Mouse (Mus musculus): ENCODE data around the gene Wdr20. TPM values are rescaled to one million over a fixed set of nuclear protein-coding genes. Genes with fewer than 3 reads are reported as not detected.

Gene Wdr20
- total and polyA plus RNA-seq, 2 experiments from 2014 or later = 16.2 to 38.7 TPM

GRCm38 (mm10) chr12:110835182-110835581 is 97.4 kb downstream of the Wdr20 start:
- H3K9me3 ChIP-seq (ENCODE audit: low read length) = no peaks in the 10 kb centered on the region
- no peaks in the 10 kb centered on the region for H3K27me3 ChIP-seq (ENCODE audit: insufficient read depth, low read length)
- no peak overlapping the region for H3K27ac ChIP-seq (ENCODE audit: low read depth, low read length)
- 0 out of 2 replicates have a peak, but pooled peaks cover 3% of the 10 kb centered on the region for H3K4me1 ChIP-seq (ENCODE audit: insufficient read depth, low read length)
- H3K9ac ChIP-seq (replicated peaks; ENCODE audit: low read length, poor library complexity, severe bottlenecking) = no peak overlapping the region
- WGBS = 95% methylated on average over 3 of the region's 3 CpGs
- TF ChIP-seq CTCF (IDR thresholded peaks at IDR 0.05) = no peak
- no peaks in the 10 kb centered on the region for H3K36me3 ChIP-seq (ENCODE audit: insufficient read depth, low read length)
- DNase-seq (ENCODE audit: low spot score) (no peak), ATAC-seq (ENCODE audit: low FRiP score) (no peak)
- no peak overlapping the region for H3K4me2 ChIP-seq (ENCODE audit: low read depth, low read length, poor library complexity, severe bottlenecking)
- H3K4me3 ChIP-seq (ENCODE audit: low read depth, low read length) = no peak overlapping the region

GRCm38 (mm10) chr12:110836729-110837128 is 99.0 kb downstream of the Wdr20 start:
- TF ChIP-seq CTCF (IDR thresholded peaks at IDR 0.05) = no peak
- H3K4me2 ChIP-seq (ENCODE audit: low read depth, low read length, poor library complexity, severe bottlenecking) = no peak overlapping the region
- H3K4me1 ChIP-seq (ENCODE audit: insufficient read depth, low read length) = 0 out of 2 replicates have a peak, but pooled peaks cover 3% of the 10 kb centered on the region
- H3K9ac ChIP-seq (replicated peaks; ENCODE audit: low read length, poor library complexity, severe bottlenecking) = no peak overlapping the region
- H3K9me3 ChIP-seq (ENCODE audit: low read length) = no peaks in the 10 kb centered on the region
- no peak overlapping the region for H3K4me3 ChIP-seq (ENCODE audit: low read depth, low read length)
- H3K27ac ChIP-seq (ENCODE audit: low read depth, low read length) = 0 out of 2 replicates have a peak overlapping the region, but pooled peaks have one; percentile 51
- WGBS = 43% methylated on average over 6 of the region's 6 CpGs
- DNase-seq (ENCODE audit: low spot score) (no peak), ATAC-seq (ENCODE audit: low FRiP score) (no peak)
- no peaks in the 10 kb centered on the region for H3K36me3 ChIP-seq (ENCODE audit: insufficient read depth, low read length)
- H3K27me3 ChIP-seq (ENCODE audit: insufficient read depth, low read length) = no peaks in the 10 kb centered on the region

- ATAC-seq (ENCODE audit: low FRiP score) (no peak), DNase-seq (ENCODE audit: low spot score) (peak; percentile 5)
- Histone ChIP-seq H3K4me1 (ENCODE audit: insufficient read depth, low read length) (0 out of 2 replicates have a peak, but pooled peaks cover 3% of the 10 kb centered on the region), H3K27ac (ENCODE audit: low read depth, low read length) (0 out of 2 replicates have a peak overlapping the region, but pooled peaks have one; percentile 51), H3K27me3 (ENCODE audit: insufficient read depth, low read length) (no peaks in the 10 kb centered on the region), H3K4me3 (ENCODE audit: low read depth, low read length) (no peak overlapping the region), H3K36me3 (ENCODE audit: insufficient read depth, low read length) (no peaks in the 10 kb centered on the region), H3K9me3 (ENCODE audit: low read length) (no peaks in the 10 kb centered on the region), H3K4me2 (ENCODE audit: low read depth, low read length, poor library complexity, severe bottlenecking) (no peak overlapping the region), H3K9ac (replicated peaks; ENCODE audit: low read length, poor library complexity, severe bottlenecking) (no peak overlapping the region)
- TF ChIP-seq CTCF (IDR thresholded peaks at IDR 0.05) = no peak
- WGBS = 38% methylated on average over 5 of the region's 5 CpGs
Measured at GRCm38 (mm10) chr12:110837192-110837841, 99.6 kb downstream of the Wdr20 start.

GRCm38 (mm10) chr12:110837850-110838249 is 100.1 kb downstream of the Wdr20 start:
- H3K4me3 ChIP-seq (ENCODE audit: low read depth, low read length) = no peak overlapping the region
- no peaks in the 10 kb centered on the region for H3K27me3 ChIP-seq (ENCODE audit: insufficient read depth, low read length)
- DNase-seq (ENCODE audit: low spot score) (no peak), ATAC-seq (ENCODE audit: low FRiP score) (no peak)
- H3K9me3 ChIP-seq (ENCODE audit: low read length) = no peaks in the 10 kb centered on the region
- H3K4me1 ChIP-seq (ENCODE audit: insufficient read depth, low read length) = 0 out of 2 replicates have a peak, but pooled peaks cover 3% of the 10 kb centered on the region
- no peaks in the 10 kb centered on the region for H3K36me3 ChIP-seq (ENCODE audit: insufficient read depth, low read length)
- 85% methylated on average over 8 of the region's 8 CpGs for WGBS
- H3K4me2 ChIP-seq (ENCODE audit: low read depth, low read length, poor library complexity, severe bottlenecking) = no peak overlapping the region
- H3K9ac ChIP-seq (replicated peaks; ENCODE audit: low read length, poor library complexity, severe bottlenecking) = no peak overlapping the region
- no peak overlapping the region for H3K27ac ChIP-seq (ENCODE audit: low read depth, low read length)
- TF ChIP-seq CTCF (IDR thresholded peaks at IDR 0.05) = no peak

GRCm38 (mm10) chr12:110840348-110841198 is 102.8 kb downstream of the Wdr20 start, which contains the start of gene Mok:
Mok (minus strand) TSS chr12:110840939.
- ATAC-seq (ENCODE audit: low FRiP score) (peak; percentile 82), DNase-seq (ENCODE audit: low spot score) (peak; percentile 97)
- Histone ChIP-seq H3K4me3 (ENCODE audit: low read depth, low read length) (peak within 1 kb of the TSS; percentile 66), H3K4me1 (ENCODE audit: insufficient read depth, low read length) (0 out of 2 replicates have a peak, but pooled peaks cover 6% of the 10 kb centered on the region), H3K27ac (ENCODE audit: low read depth, low read length) (0 out of 2 replicates have a peak within 1 kb of the TSS, but pooled peaks have one; percentile 59), H3K27me3 (ENCODE audit: insufficient read depth, low read length) (peaks cover 13% of the 10 kb centered on the region; the same call in 1 of the 2 replicates), H3K9ac (replicated peaks; ENCODE audit: low read length, poor library complexity, severe bottlenecking) (peak within 1 kb of the TSS; percentile 57), H3K9me3 (ENCODE audit: low read length) (no peaks in the 10 kb centered on the region), H3K4me2 (ENCODE audit: low read depth, low read length, poor library complexity, severe bottlenecking) (peak within 1 kb of the TSS; percentile 60), H3K36me3 (ENCODE audit: insufficient read depth, low read length) (no peaks in the 10 kb centered on the region)
- WGBS = under 1% methylated on average over 70 of the region's 71 CpGs
- TF ChIP-seq CTCF (IDR thresholded peaks at IDR 0.05) = no peak
